In the genomic region with DNA sequence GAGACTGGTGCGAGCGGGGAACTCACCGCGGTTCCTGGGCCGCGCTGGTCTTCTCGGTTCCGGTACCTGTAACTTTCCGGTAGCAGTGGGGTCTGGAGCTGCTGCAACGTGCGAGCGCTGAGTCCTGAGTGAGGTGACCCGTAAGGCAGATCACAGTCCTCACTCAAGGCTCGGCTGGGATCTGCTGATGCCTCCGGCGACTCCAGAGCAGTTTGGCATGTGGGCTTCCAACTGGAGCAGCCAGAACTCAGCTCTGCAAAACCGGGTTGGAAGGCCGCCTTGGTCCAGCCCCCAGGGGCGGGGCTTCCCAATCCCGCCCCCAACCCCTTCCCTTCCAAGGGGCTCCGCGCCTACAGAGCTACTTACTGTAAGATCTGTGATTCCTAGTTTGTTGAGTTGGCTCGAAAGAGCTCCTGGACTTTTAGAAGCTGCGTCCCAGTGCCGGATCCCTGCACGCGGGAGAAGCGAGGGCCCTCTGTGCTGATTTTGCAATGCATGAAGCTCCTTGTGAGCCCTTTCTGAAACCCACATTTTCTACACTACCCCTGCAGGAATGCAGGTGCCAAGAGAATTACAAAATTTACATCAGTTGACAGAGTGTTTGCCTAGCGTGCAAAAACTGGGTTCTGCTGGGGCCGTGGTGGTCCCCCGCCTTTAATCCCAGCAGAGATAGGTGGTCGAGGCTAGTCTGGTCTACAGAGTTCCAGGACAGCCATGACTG, we compare ENCODE assay signal across 8 mouse cellular contexts. TPM values are rescaled to one million over a fixed set of nuclear protein-coding genes. Genes with fewer than 3 reads are reported as not detected.
A peak's percentile ranks its signal among the peaks of the same experiment; 100 is the strongest.
DNase-seq lines count a peak whose midpoint lies in the region; ATAC-seq lines count a peak whose summit lies in the region.

No protein-coding gene starts in this region.

- peak; percentile 90 for DNase-seq in 3134 (ENCODE audit: extremely low read depth, insufficient read length, low spot score)
- peak; percentile 88 to 92 for DNase-seq in adrenal gland, postnatal 36 days
- peak; percentile 85 to 88 for DNase-seq in heart, adult 18-20 months
- DNase-seq in kidney, adult 18-20 months = peak; percentile 87
- DNase-seq in limb, embryonic 11.5 days (ENCODE audit: low spot score) = peak; percentile 84
- DNase-seq in spleen, adult 12 weeks (ENCODE audit: low spot score) = peak; percentile 37

- peak overlapping the region; percentile 63 for H3K27ac ChIP-seq in embryonic facial prominence, embryonic 12.5 days
- peak overlapping the region; percentile 25; the same call in 1 of the 2 replicates for H3K27ac ChIP-seq in limb, embryonic 11.5 days (replicated peaks; ENCODE audit: low read depth, low read length)
- H3K27ac ChIP-seq in midbrain, embryonic 13.5 days = no peak overlapping the region

- peak; percentile 91 for ATAC-seq in embryonic facial prominence, embryonic 12.5 days (ENCODE audit: insufficient number of reproducible peaks, insufficient read depth, low FRiP score, low TSS enrichment)
- peak; percentile 90 for ATAC-seq in limb, embryonic 11.5 days (ENCODE audit: insufficient number of reproducible peaks, low FRiP score, low TSS enrichment, low read depth)
- ATAC-seq in midbrain, embryonic 13.5 days = peak; percentile 92

- no peaks in the 10 kb centered on the region for H3K9me3 ChIP-seq in embryonic facial prominence, embryonic 12.5 days
- H3K9me3 ChIP-seq in limb, embryonic 11.5 days (ENCODE audit: control insufficient read depth, low read length) = no peaks in the 10 kb centered on the region
- H3K9me3 ChIP-seq in midbrain, embryonic 13.5 days = no peaks in the 10 kb centered on the region

- H3K36me3 ChIP-seq in embryonic facial prominence, embryonic 12.5 days = no peaks in the 10 kb centered on the region
- H3K36me3 ChIP-seq in limb, embryonic 11.5 days (ENCODE audit: control insufficient read depth, insufficient read depth, low read length) = no peaks in the 10 kb centered on the region
- H3K36me3 ChIP-seq in midbrain, embryonic 13.5 days = no peaks in the 10 kb centered on the region

- no peaks in the 10 kb centered on the region for H3K27me3 ChIP-seq in embryonic facial prominence, embryonic 12.5 days
- H3K27me3 ChIP-seq in limb, embryonic 11.5 days (ENCODE audit: control insufficient read depth, insufficient read depth, low read length) = no peaks in the 10 kb centered on the region
- no peaks in the 10 kb centered on the region for H3K27me3 ChIP-seq in midbrain, embryonic 13.5 days

- WGBS in embryonic facial prominence, embryonic 12.5 days = 2% methylated on average over 32 of the region's 32 CpGs
- 2% methylated on average over 32 of the region's 32 CpGs for WGBS in limb, embryonic 11.5 days
- 2% methylated on average over 32 of the region's 32 CpGs for WGBS in midbrain, embryonic 13.5 days

- H3K4me2 ChIP-seq in embryonic facial prominence, embryonic 12.5 days (replicated peaks) = peak overlapping the region; percentile 84
- H3K4me2 ChIP-seq in limb, embryonic 11.5 days (ENCODE audit: low read depth, severe bottlenecking) = peak overlapping the region; percentile 87
- peak overlapping the region; percentile 71 for H3K4me2 ChIP-seq in midbrain, embryonic 13.5 days (replicated peaks)

- peak overlapping the region; percentile 64 for H3K9ac ChIP-seq in embryonic facial prominence, embryonic 12.5 days
- H3K9ac ChIP-seq in limb, embryonic 11.5 days (ENCODE audit: low read length) = peak overlapping the region; percentile 62
- peak overlapping the region; percentile 56 for H3K9ac ChIP-seq in midbrain, embryonic 13.5 days (replicated peaks)

- 0 out of 2 replicates have a peak, but pooled peaks cover 3% of the 10 kb centered on the region for H3K4me1 ChIP-seq in embryonic facial prominence, embryonic 12.5 days
- 0 out of 2 replicates have a peak, but pooled peaks cover 6% of the 10 kb centered on the region for H3K4me1 ChIP-seq in limb, embryonic 11.5 days (ENCODE audit: control insufficient read depth, insufficient read depth, low read length)
- H3K4me1 ChIP-seq in midbrain, embryonic 13.5 days (replicated peaks) = peaks cover 13% of the 10 kb centered on the region

- peak overlapping the region; percentile 56 for H3K4me3 ChIP-seq in embryonic facial prominence, embryonic 12.5 days
- peak overlapping the region; percentile 56 for H3K4me3 ChIP-seq in limb, embryonic 11.5 days (ENCODE audit: low read depth, low read length)
- H3K4me3 ChIP-seq in midbrain, embryonic 13.5 days (replicated peaks) = peak overlapping the region; percentile 45

RNA-seq across cellular contexts. Expression of gene Psph, which starts 8.1 kb away (rescaled TPM):
- 10 to 100 TPM; 20.1 to 27.0 TPM for total RNA-seq in adrenal gland, postnatal 36 days (2021)
- polyA plus RNA-seq in embryonic facial prominence, embryonic 12.5 days (2016; fragmentation: Nextera tagmentation; extraction: Ambion mirVana) = 30.0 and 31.7 TPM in 2 replicates
- total RNA-seq in heart, adult 18-20 months (2021) = 10 to 100 TPM in 1 of 2 experiments, 1 to 10 TPM in 1; 8.9 to 10.7 TPM
- polyA plus RNA-seq in limb, embryonic 11.5 days (2014; fragmentation: Nextera tagmentation; extraction: Ambion mirVana) = 29.6 and 31.5 TPM in 2 replicates
- 35.7 and 37.4 TPM in 2 replicates for polyA plus RNA-seq in midbrain, embryonic 13.5 days (2015; fragmentation: Nextera tagmentation; extraction: Ambion mirVana)

RNA-seq across cellular contexts. Expression of gene Nipsnap2, which starts 54.3 kb away (rescaled TPM):
- 100 to 1,000 TPM; 116 to 140 TPM for total RNA-seq in adrenal gland, postnatal 36 days (2021)
- polyA plus RNA-seq in embryonic facial prominence, embryonic 12.5 days (2016; fragmentation: Nextera tagmentation; extraction: Ambion mirVana) = 89.1 and 96.8 TPM in 2 replicates
- total RNA-seq in heart, adult 18-20 months (2021) = 100 to 1,000 TPM; 843 to 897 TPM
- polyA plus RNA-seq in limb, embryonic 11.5 days (2014; fragmentation: Nextera tagmentation; extraction: Ambion mirVana) = 79.4 and 87.9 TPM in 2 replicates
- polyA plus RNA-seq in midbrain, embryonic 13.5 days (2015; fragmentation: Nextera tagmentation; extraction: Ambion mirVana) = 84.1 and 94.5 TPM in 2 replicates

Comparison
In these comparisons a context has a peak if more than half of its experiments do, and no peak if none do; other contexts are left out.
1. DNase-seq: peak in every context shown above with its lines; median percentile 90 in 3134; 90 in adrenal gland, postnatal 36 days; 87 in kidney, adult 18-20 months; 86 in heart, adult 18-20 months; 84 in limb, embryonic 11.5 days; 37 in spleen, adult 12 weeks.